8 mouse cellular contexts compared by ENCODE assay signal in the genomic region with DNA sequence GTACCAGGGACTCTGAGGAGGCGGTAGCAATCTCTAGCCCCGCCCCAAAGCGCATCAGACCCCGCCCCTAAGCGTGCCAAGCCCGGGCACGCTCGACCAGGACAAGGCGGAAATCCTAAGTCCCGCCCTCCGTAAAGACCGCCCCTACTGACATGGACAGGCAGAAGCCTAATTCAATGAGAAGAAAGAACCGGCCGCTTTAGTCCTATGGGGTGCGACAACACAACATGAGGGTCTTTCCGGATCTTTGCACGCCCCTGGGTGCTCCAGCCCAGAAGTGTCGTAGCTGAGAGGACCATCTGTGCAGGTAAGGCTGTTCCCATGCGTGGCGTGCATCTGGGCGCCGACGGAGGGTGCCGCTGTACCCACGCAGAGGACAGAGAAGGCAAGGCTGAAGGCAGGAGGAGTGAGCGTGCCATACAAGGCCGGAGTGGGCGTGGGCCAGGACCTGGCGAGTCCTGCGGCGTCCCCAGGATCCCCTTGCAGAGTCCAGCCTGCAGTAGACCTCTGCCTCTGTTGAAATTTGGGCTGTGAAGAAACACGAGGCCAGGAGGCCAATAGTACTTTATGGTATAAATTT. TPM values are rescaled to one million over a fixed set of nuclear protein-coding genes. Genes with fewer than 3 reads are reported as not detected.
A peak's percentile ranks its signal among the peaks of the same experiment; 100 is the strongest.
DNase-seq lines count a peak whose midpoint lies in the region; ATAC-seq and TF ChIP-seq lines count a peak whose summit lies in the region.

A gene (plus strand): TSS at position 156 of the 580 bp plus-strand sequence.

- peak within 1 kb of the TSS; percentile 80 to 88 for H3K4me3 ChIP-seq in ES-E14 (ENCODE audit: insufficient read depth in 1 of 2, low read depth in 1 of 2, low read length in 2 of 2, poor library complexity in 1 of 2, severe bottlenecking in 1 of 2)
- peak within 1 kb of the TSS; percentile 90 for H3K4me3 ChIP-seq in forebrain, embryonic 16.5 days (replicated peaks; ENCODE audit: low read length)
- H3K4me3 ChIP-seq in layer of hippocampus, adult 2 months, result peak within 1 kb of the TSS; percentile 76
- peak within 1 kb of the TSS; percentile 69 for H3K4me3 ChIP-seq in lung, embryonic 14.5 days (ENCODE audit: low read depth, low read length)
- peak within 1 kb of the TSS; percentile 96 for H3K4me3 ChIP-seq in olfactory bulb, adult 2 months (ENCODE audit: insufficient read depth, low read depth, low read length)
- peak within 1 kb of the TSS; percentile 52 for H3K4me3 ChIP-seq in thymus, adult 2 months (ENCODE audit: control insufficient read depth, insufficient read depth, low read length)

- H3K9ac ChIP-seq in ES-E14 (ENCODE audit: insufficient read depth, low read depth, low read length, poor library complexity, severe bottlenecking), result peak within 1 kb of the TSS; percentile 67
- H3K9ac ChIP-seq in forebrain, embryonic 16.5 days (replicated peaks; ENCODE audit: low read depth, low read length), result peak within 1 kb of the TSS; percentile 86
- H3K9ac ChIP-seq in lung, embryonic 14.5 days, result peak within 1 kb of the TSS; percentile 64

- peak; percentile 31 for TF ChIP-seq CTCF in layer of hippocampus, adult 2 months (conservative IDR thresholded peaks at IDR 0.05)
- peak; percentile 35; the same call in 1 of the 2 replicates for TF ChIP-seq CTCF in lung, embryonic 14.5 days (IDR thresholded peaks at IDR 0.05; ENCODE audit: low read depth)
- no peak for TF ChIP-seq CTCF in olfactory bulb, adult 2 months (IDR thresholded peaks at IDR 0.05; ENCODE audit: insufficient read depth, low read depth, low read length)
- TF ChIP-seq CTCF in thymus, adult 2 months (IDR thresholded peaks at IDR 0.05; ENCODE audit: borderline replicate concordance, control insufficient read depth, extremely low read depth, insufficient read depth, low read length, poor library complexity), result 0 out of 2 replicates have a peak, but pooled peaks have one; percentile 34

- H3K4me1 ChIP-seq in ES-E14 (ENCODE audit: control insufficient read depth in 2 of 2, insufficient read depth in 2 of 2, low read length in 2 of 2, poor library complexity in 1 of 2), result peaks cover 13 to 29% of the 10 kb centered on the region in 2 experiments
- H3K4me1 ChIP-seq in forebrain, embryonic 16.5 days (replicated peaks; ENCODE audit: control insufficient read depth, insufficient read depth, low read length), result peaks cover 25% of the 10 kb centered on the region
- no peaks in the 10 kb centered on the region for H3K4me1 ChIP-seq in lung, embryonic 14.5 days (ENCODE audit: insufficient read depth)
- H3K4me1 ChIP-seq in olfactory bulb, adult 2 months (ENCODE audit: control insufficient read depth, insufficient read depth, low read length), result peaks cover 23% of the 10 kb centered on the region
- peaks cover 7% of the 10 kb centered on the region for H3K4me1 ChIP-seq in thymus, adult 2 months (replicated peaks; ENCODE audit: control insufficient read depth, insufficient read depth, low read length)

- peak; percentile 99 for ATAC-seq in forebrain, embryonic 16.5 days
- peak; percentile 100 for ATAC-seq in lung, embryonic 14.5 days (ENCODE audit: insufficient read depth)

- peak within 1 kb of the TSS; percentile 27; the same call in 1 of the 2 replicates for H3K27ac ChIP-seq in ES-E14 (ENCODE audit: insufficient read depth, low read depth, low read length, poor library complexity, severe bottlenecking)
- peak within 1 kb of the TSS; percentile 80 for H3K27ac ChIP-seq in forebrain, embryonic 16.5 days (ENCODE audit: low read length)
- H3K27ac ChIP-seq in layer of hippocampus, adult 2 months, result peak within 1 kb of the TSS; percentile 84
- peak within 1 kb of the TSS; percentile 65; the same call in 1 of the 2 replicates for H3K27ac ChIP-seq in lung, embryonic 14.5 days (ENCODE audit: low read depth)
- H3K27ac ChIP-seq in olfactory bulb, adult 2 months (ENCODE audit: insufficient read depth, low read depth, low read length), result peak within 1 kb of the TSS; percentile 47; the same call in 1 of the 2 replicates
- no peak within 1 kb of the TSS for H3K27ac ChIP-seq in thymus, adult 2 months (ENCODE audit: control insufficient read depth, insufficient read depth, low read length)

- H3K9me3 ChIP-seq in ES-E14 (ENCODE audit: control insufficient read depth, insufficient read depth, low read depth, low read length), result no peaks in the 10 kb centered on the region
- no peaks in the 10 kb centered on the region for H3K9me3 ChIP-seq in forebrain, embryonic 16.5 days (ENCODE audit: control insufficient read depth, low read length)
- no peaks in the 10 kb centered on the region for H3K9me3 ChIP-seq in lung, embryonic 14.5 days (ENCODE audit: low read depth, low read length)

- under 1% methylated on average over 32 of the region's 32 CpGs for WGBS in forebrain, embryonic 16.5 days
- WGBS in lung, embryonic 14.5 days, result under 1% methylated on average over 32 of the region's 32 CpGs
- WGBS in olfactory bulb, adult 2 months, result under 1% methylated on average over 32 of the region's 32 CpGs
- under 1% methylated on average over 32 of the region's 32 CpGs for WGBS in thymus, adult 2 months

- intact Hi-C loops in heart, postnatal 36 days (cut with DNase I), result loop anchor here (2.0 kb wide), 1 partner anchor 32 kb away; no protein-coding TSS in a partner anchor

- in situ Hi-C loops in ES-E14 (cut with MboI; ENCODE audit: low sequenced_read_pairs in 2 of 2, unreplicated experiment in 2 of 2), result no loop called here

- 0 out of 2 replicates have a peak, but pooled peaks have one; percentile 30 for TF ChIP-seq POLR2A in olfactory bulb, adult 2 months (IDR thresholded peaks at IDR 0.05; ENCODE audit: insufficient read depth, low read depth, low read length)
- TF ChIP-seq POLR2A in thymus, adult 2 months (IDR thresholded peaks at IDR 0.05; ENCODE audit: control insufficient read depth, extremely low read depth, insufficient read depth, low read length, poor library complexity), result peak; percentile 27

- no peaks in the 10 kb centered on the region for H3K27me3 ChIP-seq in forebrain, embryonic 16.5 days (replicated peaks; ENCODE audit: control insufficient read depth, insufficient read depth, low read length)
- no peaks in the 10 kb centered on the region for H3K27me3 ChIP-seq in lung, embryonic 14.5 days (ENCODE audit: insufficient read depth, low read length)
- H3K27me3 ChIP-seq in thymus, adult 2 months (ENCODE audit: control insufficient read depth, insufficient read depth, low read length), result no peaks in the 10 kb centered on the region

- peak; percentile 96 for DNase-seq in ES-E14 (ENCODE audit: low read depth, low spot score)
- peak; percentile 97 for DNase-seq in cerebellum, adult 11-12 months
- DNase-seq in heart, postnatal 36 days, result peak; percentile 94 to 97
- DNase-seq in layer of hippocampus, adult 2 months (ENCODE audit: low spot score in 2 of 2), result peak; percentile 94 to 97
- DNase-seq in lung, embryonic 14.5 days, result peak; percentile 98
- peak; percentile 99 for DNase-seq in thymus, adult 2 months

- H3K36me3 ChIP-seq in ES-E14 (ENCODE audit: control insufficient read depth, insufficient read depth, low read length, poor library complexity, severe bottlenecking), result no peaks in the 10 kb centered on the region
- H3K36me3 ChIP-seq in forebrain, embryonic 16.5 days (ENCODE audit: control insufficient read depth, insufficient read depth), result no peaks in the 10 kb centered on the region
- H3K36me3 ChIP-seq in lung, embryonic 14.5 days (ENCODE audit: insufficient read depth), result no peaks in the 10 kb centered on the region
- no peaks in the 10 kb centered on the region for H3K36me3 ChIP-seq in thymus, adult 2 months (ENCODE audit: control insufficient read depth, insufficient read depth, low read length)

- H3K4me2 ChIP-seq in forebrain, embryonic 16.5 days (ENCODE audit: low read length), result peak within 1 kb of the TSS; percentile 82
- peak within 1 kb of the TSS; percentile 71 for H3K4me2 ChIP-seq in lung, embryonic 14.5 days

TF ChIP-seq in ES-E14, 5 proteins besides CTCF, POLR2A, EP300 and RAD21:
- peak; percentile 49; the same call in 1 of the 2 replicates for TF ChIP-seq CHD2 (IDR thresholded peaks at IDR 0.05; ENCODE audit: low read depth, low read length)
- 0 out of 2 replicates have a peak, but pooled peaks have one; percentile 7 for TF ChIP-seq MAFK (IDR thresholded peaks at IDR 0.05; ENCODE audit: insufficient read depth, low read depth, low read length)
- TF ChIP-seq ZC3H11A (IDR thresholded peaks at IDR 0.05; ENCODE audit: borderline replicate concordance, low read depth, low read length), result no peak
TF ChIP-seq in ES-E14: peak in this region for 2.

RNA-seq across cellular contexts. Expression of the gene that starts here (rescaled TPM):
- total RNA-seq in ES-E14 (2012; rRNA removed), result 49.8 and 82.1 TPM in 2 replicates
- polyA plus RNA-seq in forebrain, embryonic 16.5 days (2015; fragmentation: Nextera tagmentation; extraction: Ambion mirVana), result 49.7 and 51.1 TPM in 2 replicates
- total RNA-seq in heart, postnatal 36 days (2021), result 10 to 100 TPM; 14.8 to 17.7 TPM
- 10 to 100 TPM; 29.0 to 30.3 TPM for total RNA-seq in layer of hippocampus, adult 2 months (2021)
- polyA plus RNA-seq in lung, embryonic 14.5 days (2014; fragmentation: Nextera tagmentation; extraction: Ambion mirVana), result 21.3 and 25.1 TPM in 2 replicates
- not detected in 2 replicates for polyA plus RNA-seq in olfactory bulb, adult 2 months (2012; ENCODE audit: insufficient read depth, insufficient read length, low replicate concordance, missing spikeins)
- 33.7 and 36.6 TPM in 2 replicates for polyA plus RNA-seq in thymus, adult 2 months (2012; rRNA removed)
